Mouse (Mus musculus) MEL (cell line): ENCODE data around the gene Fbxo36. TPM values are rescaled to one million over a fixed set of nuclear protein-coding genes. Genes with fewer than 3 reads are reported as not detected.

Experiments
- DNase-seq: peaks from one replicate; pipeline ENCODE4 v3.0.0; 2011; ENCODE audit warnings: low read depth, low spot score
- H3K27ac ChIP-seq: 2 replicates; pipeline ENCODE4 v1.5.1; 2012; ENCODE audit warnings: low read depth, mild to moderate bottlenecking, control low read depth, low read length, moderate library complexity; ENCODE audit not compliant: control insufficient read depth
- H3K27me3 ChIP-seq, 2 experiments: fragments of 150-350 bp in 1 of 2; sonication (generic) in 1 of 2; 2 replicates each; pipeline ENCODE4 v1.6.1; 2012; ENCODE audit warnings: low read length in 2 of 2, mild to moderate bottlenecking in 2 of 2, improper control_type of control experiment in 1 of 2, moderate library complexity in 1 of 2; ENCODE audit not compliant: insufficient read depth in 2 of 2, control insufficient read depth in 1 of 2
- H3K36me3 ChIP-seq, 2 experiments: 2 replicates each; pipeline ENCODE4 v1.6.1; 2012 to 2014; ENCODE audit warnings: low read length in 2 of 2, improper control_type of control experiment in 1 of 2, inconsistent platforms in 1 of 2, mild to moderate bottlenecking in 1 of 2; ENCODE audit not compliant: insufficient read depth in 2 of 2, control insufficient read depth in 1 of 2
- H3K4me1 ChIP-seq, 2 experiments: fragments of 150-350 bp in 1 of 2; sonication (generic) in 1 of 2; 2 replicates each; pipeline ENCODE4 v1.6.1; 2012; ENCODE audit warnings: low read length in 2 of 2, improper control_type of control experiment in 1 of 2, mild to moderate bottlenecking in 1 of 2; ENCODE audit not compliant: insufficient read depth in 2 of 2, control insufficient read depth in 1 of 2
- H3K4me3 ChIP-seq, 2 experiments: fragments of 150-350 bp in 1 of 2; sonication (generic) in 1 of 2; 2 replicates each; pipeline ENCODE4 v1.5.1; 2012; ENCODE audit warnings: low read depth in 2 of 2, low read length in 2 of 2, mild to moderate bottlenecking in 2 of 2, moderate library complexity in 2 of 2, control low read depth in 1 of 2, improper control_type of control experiment in 1 of 2; ENCODE audit not compliant: control insufficient read depth in 1 of 2, insufficient read depth in 1 of 2
- H3K79me2 ChIP-seq: 2 replicates; pipeline ENCODE4 v1.6.1; 2012; ENCODE audit warnings: mild to moderate bottlenecking, low read length, moderate library complexity; ENCODE audit not compliant: control insufficient read depth, poor library complexity, insufficient read depth
- H3K9ac ChIP-seq: 2 replicates; pipeline ENCODE4 v1.6.1; 2012; ENCODE audit warnings: low read depth, mild to moderate bottlenecking, control low read depth, low read length, moderate library complexity; ENCODE audit not compliant: control insufficient read depth, poor library complexity, severe bottlenecking
- H3K9me3 ChIP-seq: fragments of 150-350 bp; sonication (generic); replicated peaks from 2 replicates; pipeline ENCODE4 v1.6.1; 2012; ENCODE audit warnings: mild to moderate bottlenecking, low read length, improper control_type of control experiment, moderate library complexity; ENCODE audit not compliant: insufficient read depth
- CTCF ChIP-seq, 3 experiments: IDR thresholded peaks in 2 of 3; conservative IDR thresholded peaks in 1 of 3; 2 replicates each; pipeline ENCODE4 v1.5.1; 2011 to 2012; ENCODE audit warnings: low read length in 3 of 3, low read depth in 2 of 3, mild to moderate bottlenecking in 2 of 3, improper control_type of control experiment in 1 of 3, inconsistent platforms in 1 of 3, mixed read lengths in 1 of 3, moderate library complexity in 1 of 3; ENCODE audit not compliant: control insufficient read depth in 1 of 3, insufficient read depth in 1 of 3, poor library complexity in 1 of 3, severe bottlenecking in 1 of 3
- E2F4 ChIP-seq: IDR thresholded peaks from 2 replicates; pipeline ENCODE4 v1.6.1; 2011; ENCODE audit warnings: low read depth, low read length, improper control_type of control experiment, borderline replicate concordance
- ETS1 ChIP-seq: IDR thresholded peaks from 2 replicates; pipeline ENCODE4 v1.6.1; 2012; ENCODE audit warnings: low read depth, mild to moderate bottlenecking, inconsistent platforms, low read length, improper control_type of control experiment, moderate library complexity
- GABPA ChIP-seq: IDR thresholded peaks from 2 replicates; pipeline ENCODE4 v1.6.1; 2012; ENCODE audit warnings: low read depth, mild to moderate bottlenecking, inconsistent platforms, low read length, improper control_type of control experiment, moderate library complexity
- MAX ChIP-seq: IDR thresholded peaks from 2 replicates; pipeline ENCODE4 v1.6.1; 2011; ENCODE audit warnings: low read length, improper control_type of control experiment
- MYC ChIP-seq: IDR thresholded peaks from 2 replicates; pipeline ENCODE4 v1.6.1; 2011; ENCODE audit warnings: low read depth, mild to moderate bottlenecking, low read length, improper control_type of control experiment, moderate library complexity
- NRF1 ChIP-seq: IDR thresholded peaks from 2 replicates; pipeline ENCODE4 v1.6.1; 2014; ENCODE audit warnings: low read depth, mild to moderate bottlenecking, inconsistent platforms, low read length, improper control_type of control experiment, moderate library complexity; ENCODE audit not compliant: poor library complexity, insufficient read depth, severe bottlenecking
- RAD21 ChIP-seq: IDR thresholded peaks from 2 replicates; pipeline ENCODE4 v1.6.1; 2011; ENCODE audit warnings: mild to moderate bottlenecking, low read depth, low read length, improper control_type of control experiment
- SMC3 ChIP-seq: IDR thresholded peaks from 2 replicates; pipeline ENCODE4 v1.6.1; 2011; ENCODE audit warnings: low read depth, low read length, improper control_type of control experiment
- TAL1 ChIP-seq: IDR thresholded peaks from 2 replicates; pipeline ENCODE4 v1.6.1; 2012; ENCODE audit warnings: mild to moderate bottlenecking, inconsistent platforms, low read length, moderate library complexity, mixed read lengths
- TBP ChIP-seq: IDR thresholded peaks from 2 replicates; pipeline ENCODE4 v1.8.0; 2011; ENCODE audit warnings: low read depth, low read length, improper control_type of control experiment
- UBTF ChIP-seq: IDR thresholded peaks from 2 replicates; pipeline ENCODE4 v1.6.1; 2012; ENCODE audit warnings: low read depth, mild to moderate bottlenecking, inconsistent platforms, low read length, improper control_type of control experiment, moderate library complexity, borderline replicate concordance; ENCODE audit not compliant: insufficient read depth
- USF2 ChIP-seq, 2 experiments: IDR thresholded peaks; 2 replicates each; pipeline ENCODE4 v1.6.1; 2011 to 2012; ENCODE audit warnings: improper control_type of control experiment in 2 of 2, low read length in 2 of 2, borderline replicate concordance in 1 of 2, inconsistent platforms in 1 of 2, low read depth in 1 of 2, mild to moderate bottlenecking in 1 of 2; ENCODE audit not compliant: insufficient read depth in 1 of 2
- ZC3H11A ChIP-seq: IDR thresholded peaks from 2 replicates; pipeline ENCODE4 v1.6.1; 2012; ENCODE audit warnings: low read depth, mild to moderate bottlenecking, inconsistent platforms, low read length, improper control_type of control experiment
- ZKSCAN1 ChIP-seq: IDR thresholded peaks from 2 replicates; pipeline ENCODE4 v1.6.1; 2012; ENCODE audit warnings: low read depth, mild to moderate bottlenecking, inconsistent platforms, low read length, improper control_type of control experiment, moderate library complexity
- polyA plus RNA-seq, 2 experiments: library from polyadenylated mRNA; stranded (reverse) in 1 of 2; unstranded in 1 of 2; fragments of >175 nt in 1 of 2; fragments of >200 nt in 1 of 2; gene quantifications; 2 replicates each; pipeline versions ENCODE4 v1.2.1 to v1.2.4; 2012; ENCODE audit warnings: low replicate concordance in 2 of 2, low read depth in 1 of 2; ENCODE audit not compliant: insufficient read length in 2 of 2, insufficient read depth in 1 of 2, missing spikeins in 1 of 2
- total RNA-seq: library from RNA; depleted of rRNA; stranded (reverse); fragments of 300-350 nt; gene quantifications from 2 replicates; pipeline ENCODE4 v1.2.3, GENCODE M21; 2012

The Fbxo36 gene
- total and polyA plus RNA-seq, 3 experiments, result 2.5 to 2.9 TPM; not detected in 1

DNA sequence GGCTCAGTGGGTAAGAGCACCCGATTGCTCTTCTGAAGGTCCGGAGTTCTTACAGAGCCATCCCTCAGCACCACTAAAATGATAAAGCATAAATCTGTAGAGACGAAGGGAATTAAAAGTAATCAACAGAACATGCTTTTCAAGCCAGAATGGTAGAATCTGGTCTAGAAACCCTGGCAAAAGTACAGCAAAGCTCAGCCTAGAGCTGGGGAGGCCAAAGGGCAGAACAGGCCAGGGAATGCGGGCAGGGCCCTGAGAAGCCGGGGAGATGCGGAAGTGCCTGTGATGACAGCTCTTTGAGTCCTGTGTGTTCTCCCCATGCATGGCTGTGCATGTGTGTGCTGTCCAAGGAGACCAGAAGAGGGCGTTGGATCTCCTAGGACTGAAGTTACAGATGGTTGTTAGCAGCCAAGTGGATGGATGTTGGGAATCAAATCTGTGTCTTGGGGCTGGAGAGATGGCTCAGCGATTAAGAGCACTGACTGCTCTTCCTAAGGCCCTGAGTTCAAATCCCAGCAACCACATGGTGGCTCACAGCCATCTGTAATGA is 40.0 kb downstream of the Fbxo36 start:
- H3K27ac ChIP-seq, result no peak overlapping the region
- TF ChIP-seq TBP, result no peak
- TF ChIP-seq TAL1, result no peak
- TF ChIP-seq E2F4, result no peak
- TF ChIP-seq NRF1, result no peak
- TF ChIP-seq GABPA, result no peak
- TF ChIP-seq MYC, result no peak
- TF ChIP-seq UBTF, result no peak
- no peak for TF ChIP-seq ZKSCAN1
- TF ChIP-seq MAX, result no peak
- no peak for TF ChIP-seq USF2 (IDR thresholded peaks at IDR 0.05; ENCODE audit: borderline replicate concordance in 1 of 2, insufficient read depth in 1 of 2, low read depth in 1 of 2, low read length in 2 of 2)
- no peak for TF ChIP-seq ZC3H11A
- no peak for TF ChIP-seq RAD21
- DNase-seq, result no peak

GRCm38 (mm10) chr1:84881248-84882065 is 41.8 kb downstream of the Fbxo36 start:
- TF ChIP-seq ETS1, result no peak
- TF ChIP-seq CTCF (IDR thresholded peaks at IDR 0.05 in 2 of 3, conservative IDR thresholded peaks at IDR 0.05 in 1 of 3; ENCODE audit: control insufficient read depth in 1 of 3, insufficient read depth in 1 of 3, low read depth in 2 of 3, low read length in 3 of 3, poor library complexity in 1 of 3, severe bottlenecking in 1 of 3), result peak; percentile 36 to 69 (median 60)
- TF ChIP-seq RAD21, result peak; percentile 72
- TF ChIP-seq ZC3H11A, result peak; percentile 54
- TF ChIP-seq SMC3, result peak; percentile 63
- Histone ChIP-seq H3K9ac (no peak overlapping the region), H3K4me1 (no peaks in the 10 kb centered on the region), H3K4me3 (no peak overlapping the region), H3K36me3 (no peaks in the 10 kb centered on the region), H3K79me2 (no peaks in the 10 kb centered on the region), H3K27me3 (no peaks in the 10 kb centered on the region), H3K27ac (no peak overlapping the region), H3K9me3 (no peaks in the 10 kb centered on the region)
- peak; percentile 38 for DNase-seq

More for the DNA sequence above, 40.0 kb downstream of the Fbxo36 start:
- H3K4me1 ChIP-seq, result no peaks in the 10 kb centered on the region
- H3K4me3 ChIP-seq, result no peak overlapping the region
- H3K9me3 ChIP-seq, result no peaks in the 10 kb centered on the region
- H3K27me3 ChIP-seq, result no peaks in the 10 kb centered on the region
- H3K79me2 ChIP-seq, result no peaks in the 10 kb centered on the region
- no peaks in the 10 kb centered on the region for H3K36me3 ChIP-seq
- H3K9ac ChIP-seq, result no peak overlapping the region
